Mouse (Mus musculus) thymus, adult 2 months (tissue): Measurements from ENCODE around the gene Gprin1.

ENCODE experiments used
- CTCF ChIP-seq: fragments of 200-500 bp; IDR thresholded peaks from 2 replicates; pipeline ENCODE4 v1.5.1; 2012; ENCODE audit warnings: mild to moderate bottlenecking, control low read depth, low read length, moderate library complexity, borderline replicate concordance; ENCODE audit not compliant: control insufficient read depth, poor library complexity, insufficient read depth; ENCODE audit errors: extremely low read depth
- POLR2A ChIP-seq: fragments of 200-500 bp; IDR thresholded peaks from 2 replicates; pipeline ENCODE4 v1.6.1; 2012; ENCODE audit warnings: mild to moderate bottlenecking, low read length, control low read depth, moderate library complexity; ENCODE audit not compliant: control insufficient read depth, poor library complexity, insufficient read depth; ENCODE audit errors: extremely low read depth

GRCm38 (mm10) chr13:54760164-54760795, 10.6 kb upstream of the Gprin1 start:
- no peak for TF ChIP-seq CTCF
- TF ChIP-seq POLR2A: no peak
